Mouse (Mus musculus) bone marrow macrophage, adult 2 months (primary cell): ENCODE measurements around the gene Hus1b.

Source experiments
- CTCF ChIP-seq: IDR thresholded peaks from 2 replicates; pipeline ENCODE4 v1.5.1; 2012; ENCODE audit warnings: low read depth, mild to moderate bottlenecking, low read length, moderate library complexity
- POLR2A ChIP-seq: IDR thresholded peaks from 2 replicates; pipeline ENCODE4 v1.6.1; 2012; ENCODE audit warnings: mild to moderate bottlenecking, low read depth, low read length, borderline replicate concordance

- TF ChIP-seq POLR2A (no peak), CTCF (no peak)
Observed at GRCm38 (mm10) chr13:30931613-30932012, 15.9 kb downstream of the Hus1b start.
